Mouse (Mus musculus): ENCODE data around the gene Cped1. TPM values are rescaled to one million over a fixed set of nuclear protein-coding genes. Genes with fewer than 3 reads are reported as not detected.

Cped1 gene
- polyA plus RNA-seq, 1 experiment: 1.8 TPM

DNA sequence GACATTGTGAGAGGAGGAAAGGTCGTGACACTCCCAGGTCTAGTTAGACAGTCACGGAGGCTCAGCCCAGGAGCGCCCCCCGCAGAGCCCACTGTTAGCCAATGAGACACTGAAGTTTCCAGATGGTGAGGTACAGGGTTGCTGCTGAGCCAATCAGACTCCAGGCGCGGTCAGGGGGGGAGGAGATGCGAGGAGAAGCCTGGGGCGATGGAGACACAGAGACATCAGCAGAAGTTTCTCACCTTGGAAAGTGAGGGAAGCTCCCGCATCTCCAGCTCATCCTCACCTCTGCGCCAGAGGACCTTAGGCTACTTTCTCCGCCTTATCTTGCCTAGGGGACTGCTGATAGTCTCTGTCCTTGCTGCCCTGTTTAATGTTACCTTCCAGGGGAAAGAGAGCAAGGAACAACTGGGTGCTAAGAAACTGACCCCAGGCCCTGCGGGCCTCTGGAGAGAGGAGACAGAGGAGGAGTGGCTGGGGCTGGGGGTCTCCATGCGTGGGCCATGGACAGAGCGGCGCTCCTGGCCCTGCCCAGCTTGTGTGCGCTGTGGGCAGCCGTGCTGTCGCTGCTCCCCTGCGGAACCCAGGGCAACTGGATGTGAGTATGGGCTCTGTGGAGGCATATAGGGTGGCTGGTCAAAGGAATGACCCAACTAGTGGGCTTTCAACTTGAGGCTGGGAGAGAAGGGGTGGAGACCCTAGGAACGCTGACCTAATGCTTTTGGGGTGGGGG lies 302.5 kb downstream of the Cped1 start, which contains the start of gene Wnt16:
Gene Wnt16, plus strand, starts transcription at position 224 of the 733 bp plus-strand sequence.
- H3K4me3 ChIP-seq (ENCODE audit: control insufficient read depth, low read depth, low read length): no peak within 1 kb of the TSS
- H3K27me3 ChIP-seq (ENCODE audit: control insufficient read depth, insufficient read depth, low read length): no peaks in the 10 kb centered on the region
- no peaks in the 10 kb centered on the region for H3K36me3 ChIP-seq (ENCODE audit: control insufficient read depth, insufficient read depth, low read length)
- H3K27ac ChIP-seq (ENCODE audit: control insufficient read depth, insufficient read depth, low read depth, low read length): no peak within 1 kb of the TSS
- TF ChIP-seq POLR2A (IDR thresholded peaks at IDR 0.05; ENCODE audit: control insufficient read depth, low read depth, low read length) (no peak), CTCF (IDR thresholded peaks at IDR 0.05; ENCODE audit: control insufficient read depth, insufficient read depth, insufficient replicate concordance, low read depth, low read length) (no peak)
- H3K4me1 ChIP-seq (ENCODE audit: control insufficient read depth, insufficient read depth, low read length): peaks cover 13% of the 10 kb centered on the region

DNA sequence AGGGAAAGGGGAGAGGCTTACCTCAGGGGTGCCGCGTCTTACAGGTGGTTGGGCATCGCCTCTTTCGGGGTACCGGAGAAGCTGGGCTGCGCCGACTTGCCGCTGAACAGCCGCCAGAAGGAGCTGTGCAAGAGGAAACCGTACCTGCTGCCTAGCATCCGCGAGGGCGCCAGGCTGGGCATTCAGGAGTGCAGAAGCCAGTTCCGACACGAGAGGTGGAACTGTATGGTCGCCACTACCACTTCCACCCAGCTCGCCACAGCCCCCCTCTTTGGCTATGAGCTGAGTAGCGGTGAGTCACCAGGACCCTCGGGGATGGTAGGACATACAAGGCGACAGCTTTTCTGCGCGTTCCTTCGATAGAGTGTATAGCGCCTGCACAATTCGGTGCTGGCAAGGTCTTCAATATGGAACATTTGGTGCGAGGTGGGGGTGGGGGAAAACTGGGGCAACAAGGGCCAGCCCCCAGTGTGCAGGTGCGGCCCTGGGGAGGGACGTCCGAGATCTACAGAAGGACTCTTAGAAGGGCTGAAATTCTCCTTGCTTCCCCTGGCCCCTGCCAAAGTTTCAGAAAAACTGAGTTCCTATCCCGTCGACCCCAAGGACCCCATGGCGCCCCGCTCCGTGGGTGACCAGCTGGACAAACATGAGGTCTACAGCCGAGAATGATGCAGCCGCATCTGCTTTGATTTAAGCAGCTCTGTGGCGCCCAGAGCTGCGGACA lies 303.2 kb downstream of the Cped1 start:
- Histone ChIP-seq H3K36me3 (ENCODE audit: control insufficient read depth, insufficient read depth, low read length) (no peaks in the 10 kb centered on the region), H3K4me3 (ENCODE audit: control insufficient read depth, low read depth, low read length) (no peak overlapping the region), H3K27ac (ENCODE audit: control insufficient read depth, insufficient read depth, low read depth, low read length) (no peak overlapping the region), H3K27me3 (ENCODE audit: control insufficient read depth, insufficient read depth, low read length) (no peaks in the 10 kb centered on the region), H3K4me1 (ENCODE audit: control insufficient read depth, insufficient read depth, low read length) (peaks cover 13% of the 10 kb centered on the region)
- TF ChIP-seq POLR2A (IDR thresholded peaks at IDR 0.05; ENCODE audit: control insufficient read depth, low read depth, low read length) (no peak), CTCF (IDR thresholded peaks at IDR 0.05; ENCODE audit: control insufficient read depth, insufficient read depth, insufficient replicate concordance, low read depth, low read length) (no peak)

DNA sequence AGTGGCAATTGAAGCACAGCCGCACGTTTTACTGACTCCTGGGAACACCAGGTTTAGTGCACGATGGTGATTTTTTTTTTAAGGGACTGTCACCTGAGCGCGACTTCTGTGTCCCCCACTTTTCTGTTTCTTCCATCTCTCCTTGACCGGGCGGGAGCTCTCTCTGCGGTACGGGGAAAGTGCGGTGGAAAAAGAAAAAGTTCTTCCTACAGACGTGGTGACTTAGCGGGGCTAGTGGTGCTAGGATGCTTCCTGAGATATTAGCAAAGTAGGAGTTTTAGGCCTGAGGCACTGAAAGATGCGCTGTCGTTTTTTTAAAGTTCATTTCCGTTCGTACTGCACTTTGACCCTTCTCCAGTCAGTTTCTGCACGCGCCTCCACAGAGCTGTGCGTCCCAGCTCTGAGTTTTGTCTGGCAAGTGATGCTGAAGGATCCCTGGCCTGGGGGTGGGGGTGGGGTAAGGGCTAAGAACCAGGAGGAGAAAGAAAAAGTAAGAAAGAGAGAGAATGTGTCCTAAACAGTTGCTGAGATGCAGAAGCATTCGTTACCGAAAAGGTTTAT lies 303.8 kb downstream of the Cped1 start:
- Histone ChIP-seq H3K27me3 (ENCODE audit: control insufficient read depth, insufficient read depth, low read length) (no peaks in the 10 kb centered on the region), H3K27ac (ENCODE audit: control insufficient read depth, insufficient read depth, low read depth, low read length) (no peak overlapping the region)

DNA sequence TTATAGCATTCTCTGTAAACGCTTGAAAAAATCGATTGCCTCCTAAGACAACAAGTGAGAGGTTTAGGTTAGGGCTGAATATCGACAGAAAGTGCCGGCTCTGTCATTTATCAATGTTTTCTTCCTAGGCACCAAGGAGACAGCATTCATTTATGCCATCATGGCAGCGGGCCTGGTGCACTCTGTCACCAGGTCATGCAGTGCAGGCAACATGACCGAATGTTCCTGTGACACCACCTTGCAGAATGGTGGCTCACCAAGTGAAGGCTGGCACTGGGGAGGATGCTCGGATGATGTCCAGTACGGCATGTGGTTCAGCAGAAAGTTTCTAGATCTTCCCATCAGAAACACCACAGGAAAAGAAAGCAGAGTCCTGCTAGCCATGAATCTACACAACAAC lies 305.1 kb downstream of the Cped1 start:
- TF ChIP-seq POLR2A (IDR thresholded peaks at IDR 0.05; ENCODE audit: control insufficient read depth, low read depth, low read length) (no peak), CTCF (IDR thresholded peaks at IDR 0.05; ENCODE audit: control insufficient read depth, insufficient read depth, insufficient replicate concordance, low read depth, low read length) (no peak)
- no peak overlapping the region for H3K27ac ChIP-seq (ENCODE audit: control insufficient read depth, insufficient read depth, low read depth, low read length)
- H3K4me3 ChIP-seq (ENCODE audit: control insufficient read depth, low read depth, low read length): no peak overlapping the region
- no peaks in the 10 kb centered on the region for H3K27me3 ChIP-seq (ENCODE audit: control insufficient read depth, insufficient read depth, low read length)
- peaks cover 13% of the 10 kb centered on the region for H3K4me1 ChIP-seq (ENCODE audit: control insufficient read depth, insufficient read depth, low read length)
- H3K36me3 ChIP-seq (ENCODE audit: control insufficient read depth, insufficient read depth, low read length): no peaks in the 10 kb centered on the region

More for the DNA sequence above, 303.8 kb downstream of the Cped1 start:
- H3K36me3 ChIP-seq (ENCODE audit: control insufficient read depth, insufficient read depth, low read length): no peaks in the 10 kb centered on the region
- H3K4me1 ChIP-seq (ENCODE audit: control insufficient read depth, insufficient read depth, low read length): peaks cover 13% of the 10 kb centered on the region
- H3K4me3 ChIP-seq (ENCODE audit: control insufficient read depth, low read depth, low read length): no peak overlapping the region
- no peak for TF ChIP-seq CTCF (IDR thresholded peaks at IDR 0.05; ENCODE audit: control insufficient read depth, insufficient read depth, insufficient replicate concordance, low read depth, low read length)
- TF ChIP-seq POLR2A (IDR thresholded peaks at IDR 0.05; ENCODE audit: control insufficient read depth, low read depth, low read length): no peak

DNA sequence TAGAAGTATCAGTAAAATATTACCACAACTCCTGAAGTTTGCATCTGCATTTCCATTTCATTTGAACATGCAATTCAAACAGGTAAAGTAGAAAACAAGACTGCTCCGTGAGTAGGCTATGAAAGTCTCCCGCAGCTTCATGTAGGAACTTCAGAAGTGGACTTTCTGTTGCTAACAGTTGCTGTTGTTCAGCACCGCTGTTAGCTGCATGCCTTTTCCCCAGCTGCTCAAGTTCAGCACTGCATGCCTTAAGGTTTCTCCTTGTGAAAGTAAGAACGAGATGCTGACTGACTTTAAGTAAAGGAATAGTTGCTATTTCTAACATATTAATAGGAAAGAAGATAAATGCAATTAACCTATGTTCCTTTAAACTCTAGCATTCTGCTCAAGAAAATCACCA lies 306.3 kb downstream of the Cped1 start:
- TF ChIP-seq POLR2A (IDR thresholded peaks at IDR 0.05; ENCODE audit: control insufficient read depth, low read depth, low read length) (no peak), CTCF (IDR thresholded peaks at IDR 0.05; ENCODE audit: control insufficient read depth, insufficient read depth, insufficient replicate concordance, low read depth, low read length) (no peak)
- no peaks in the 10 kb centered on the region for H3K27me3 ChIP-seq (ENCODE audit: control insufficient read depth, insufficient read depth, low read length)

DNA sequence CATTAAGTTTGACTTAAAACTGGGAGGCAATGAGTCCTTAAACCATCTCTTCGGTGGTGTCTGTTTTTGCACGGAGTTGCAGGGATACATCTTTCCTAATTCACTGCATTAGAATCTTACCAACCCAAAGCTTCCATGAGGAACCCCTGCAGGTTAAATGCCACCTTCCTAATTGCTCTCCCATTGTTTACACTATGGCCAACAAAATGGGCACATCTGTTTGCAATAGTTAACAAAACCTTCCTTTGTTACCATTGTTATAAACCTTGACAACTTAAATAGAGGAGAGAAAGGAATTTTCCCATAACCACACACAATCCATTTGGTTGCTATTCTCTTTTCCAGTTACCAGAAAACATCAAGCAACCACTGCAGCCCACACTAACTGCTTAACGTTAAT lies 308.2 kb downstream of the Cped1 start:
- no peaks in the 10 kb centered on the region for H3K27me3 ChIP-seq (ENCODE audit: control insufficient read depth, insufficient read depth, low read length)
- H3K27ac ChIP-seq (ENCODE audit: control insufficient read depth, insufficient read depth, low read depth, low read length): no peak overlapping the region
- H3K36me3 ChIP-seq (ENCODE audit: control insufficient read depth, insufficient read depth, low read length): no peaks in the 10 kb centered on the region
- H3K4me1 ChIP-seq (ENCODE audit: control insufficient read depth, insufficient read depth, low read length): peaks cover 9% of the 10 kb centered on the region
- H3K4me3 ChIP-seq (ENCODE audit: control insufficient read depth, low read depth, low read length): no peak overlapping the region
- TF ChIP-seq CTCF (IDR thresholded peaks at IDR 0.05; ENCODE audit: control insufficient read depth, insufficient read depth, insufficient replicate concordance, low read depth, low read length) (no peak), POLR2A (IDR thresholded peaks at IDR 0.05; ENCODE audit: control insufficient read depth, low read depth, low read length) (no peak)

More for the DNA sequence above, 306.3 kb downstream of the Cped1 start:
- H3K4me3 ChIP-seq (ENCODE audit: control insufficient read depth, low read depth, low read length): no peak overlapping the region
- no peak overlapping the region for H3K27ac ChIP-seq (ENCODE audit: control insufficient read depth, insufficient read depth, low read depth, low read length)
- peaks cover 13% of the 10 kb centered on the region for H3K4me1 ChIP-seq (ENCODE audit: control insufficient read depth, insufficient read depth, low read length)
- H3K36me3 ChIP-seq (ENCODE audit: control insufficient read depth, insufficient read depth, low read length): no peaks in the 10 kb centered on the region

DNA sequence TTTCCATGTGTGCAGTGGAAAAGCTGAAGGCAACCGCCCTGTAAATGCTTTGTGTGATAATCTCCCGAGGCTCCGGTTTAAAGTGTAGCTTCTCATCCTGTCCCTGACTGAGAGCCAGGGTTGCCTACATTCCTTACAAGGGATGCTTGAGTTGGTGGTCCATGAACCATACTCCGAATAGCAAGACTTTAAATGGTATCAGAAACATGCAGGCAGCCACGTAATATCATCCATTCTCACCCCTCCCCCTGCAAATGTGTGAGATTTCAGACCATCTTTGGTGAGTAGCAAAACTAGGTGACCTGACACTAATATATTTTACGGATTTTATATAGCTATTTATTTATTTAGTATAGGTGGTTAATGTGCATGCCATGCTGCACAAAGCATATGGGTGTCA lies 311.3 kb downstream of the Cped1 start:
- no peak overlapping the region for H3K27ac ChIP-seq (ENCODE audit: control insufficient read depth, insufficient read depth, low read depth, low read length)
- H3K27me3 ChIP-seq (ENCODE audit: control insufficient read depth, insufficient read depth, low read length): no peaks in the 10 kb centered on the region
- H3K4me1 ChIP-seq (ENCODE audit: control insufficient read depth, insufficient read depth, low read length): peaks cover 3% of the 10 kb centered on the region; the same call in 1 of the 2 replicates
- no peak for TF ChIP-seq CTCF (IDR thresholded peaks at IDR 0.05; ENCODE audit: control insufficient read depth, insufficient read depth, insufficient replicate concordance, low read depth, low read length)
- no peak for TF ChIP-seq POLR2A (IDR thresholded peaks at IDR 0.05; ENCODE audit: control insufficient read depth, low read depth, low read length)
- H3K4me3 ChIP-seq (ENCODE audit: control insufficient read depth, low read depth, low read length): no peak overlapping the region
- H3K36me3 ChIP-seq (ENCODE audit: control insufficient read depth, insufficient read depth, low read length): no peaks in the 10 kb centered on the region
